16 mouse cellular contexts compared by ENCODE assay signal in the genomic region with DNA sequence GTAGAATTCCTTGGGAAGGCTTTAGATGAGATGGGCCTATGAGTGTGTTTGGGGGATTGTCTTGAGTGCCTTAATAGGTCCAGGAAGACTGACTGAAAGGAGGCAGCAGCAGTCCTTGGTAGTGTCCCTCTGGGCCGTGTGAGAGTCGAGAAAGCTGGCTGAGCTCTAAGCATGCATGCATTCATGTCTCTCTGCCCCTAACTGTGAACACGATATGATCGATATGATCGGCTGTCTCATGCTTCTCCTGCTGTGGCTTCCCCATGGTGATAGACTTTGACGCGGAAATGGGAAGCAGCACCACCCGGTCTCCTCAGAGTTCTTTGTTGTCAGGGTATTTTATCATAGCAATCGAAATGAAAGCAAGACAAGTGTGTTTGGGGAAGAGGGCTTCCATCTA.
DNase-seq lines count a peak whose midpoint lies in the region; ATAC-seq and TF ChIP-seq lines count a peak whose summit lies in the region.
"Had no signal": no experiment of that assay in that cellular context is flagged by ENCODE, and none has a peak within 500 bp of the region (broad histone marks: within the 10 kb centered on the region; RNA-seq: fewer than 3 reads in every experiment).

No protein-coding gene starts in this region.

- ATAC-seq in midbrain, postnatal 0 days (ENCODE audit: low FRiP score), result no peak
- ATAC-seq in midbrain, embryonic 16.5 days, result no peak
- ATAC-seq in granulocyte monocyte progenitor cell, adult 5-6 weeks (replicated peaks; ENCODE audit: poor library complexity, severe bottlenecking), result peak; percentile 70
- ATAC-seq in liver, embryonic 15.5 days (ENCODE audit: insufficient read depth), result peak; percentile 62
- ATAC-seq: CD4-positive, CD25-positive, alpha-beta regulatory T cell, adult 4 months; forebrain, embryonic 15.5 days; midbrain, embryonic 15.5 days had no signal

- no peaks in the 10 kb centered on the region for H3K27me3 ChIP-seq in midbrain, postnatal 0 days (ENCODE audit: insufficient read depth, low read length)
- H3K27me3 ChIP-seq in midbrain, embryonic 16.5 days (ENCODE audit: control insufficient read depth, insufficient read depth, low read depth, low read length), result no peaks in the 10 kb centered on the region
- no peaks in the 10 kb centered on the region for H3K27me3 ChIP-seq in liver, embryonic 15.5 days
- H3K27me3 ChIP-seq: forebrain, embryonic 15.5 days; limb, embryonic 15.5 days; midbrain, embryonic 15.5 days had no signal

- no peak overlapping the region for H3K9ac ChIP-seq in midbrain, postnatal 0 days (replicated peaks; ENCODE audit: low read length, poor library complexity, severe bottlenecking)
- H3K9ac ChIP-seq in midbrain, embryonic 16.5 days (ENCODE audit: low read depth, low read length), result no peak overlapping the region
- peak overlapping the region; percentile 43 for H3K9ac ChIP-seq in liver, embryonic 15.5 days
- H3K9ac ChIP-seq: forebrain, embryonic 15.5 days; limb, embryonic 15.5 days; midbrain, embryonic 15.5 days had no signal

- no peak overlapping the region for H3K4me2 ChIP-seq in midbrain, postnatal 0 days (ENCODE audit: low read depth, low read length, poor library complexity, severe bottlenecking)
- no peak overlapping the region for H3K4me2 ChIP-seq in midbrain, embryonic 16.5 days (ENCODE audit: low read length)
- peak overlapping the region; percentile 65 for H3K4me2 ChIP-seq in liver, embryonic 15.5 days
- H3K4me2 ChIP-seq: forebrain, embryonic 15.5 days; limb, embryonic 15.5 days; midbrain, embryonic 15.5 days had no signal

- H3K4me3 ChIP-seq in midbrain, postnatal 0 days (ENCODE audit: low read depth, low read length), result no peak overlapping the region
- H3K4me3 ChIP-seq in midbrain, embryonic 16.5 days (ENCODE audit: low read depth, low read length), result no peak overlapping the region
- peak overlapping the region; percentile 15 for H3K4me3 ChIP-seq in liver, embryonic 15.5 days (replicated peaks)
- H3K4me3 ChIP-seq: forebrain, embryonic 15.5 days; limb, embryonic 15.5 days; midbrain, embryonic 15.5 days had no signal

- peak; percentile 31 for DNase-seq in midbrain, postnatal 0 days (ENCODE audit: low spot score)
- DNase-seq in urinary bladder, adult 18-20 months (ENCODE audit: low spot score in 2 of 2), result no peak
- no peak for DNase-seq in spleen, adult 12 weeks (ENCODE audit: low spot score)
- DNase-seq in thymus, postnatal 0 days (ENCODE audit: low spot score), result no peak
- DNase-seq: cerebellum, adult 11 months; heart, postnatal 10 days; lung, postnatal 4 days; right cerebral cortex, postnatal 25 days; thymus, adult 18-20 months had no signal

- H3K4me1 ChIP-seq in midbrain, postnatal 0 days (ENCODE audit: insufficient read depth, low read length), result peaks cover 6% of the 10 kb centered on the region; the same call in 1 of the 2 replicates
- peaks cover 5% of the 10 kb centered on the region for H3K4me1 ChIP-seq in midbrain, embryonic 16.5 days (ENCODE audit: control insufficient read depth, insufficient read depth, low read length)
- H3K4me1 ChIP-seq in liver, embryonic 15.5 days (replicated peaks), result peaks cover 61% of the 10 kb centered on the region
- H3K4me1 ChIP-seq: limb, embryonic 15.5 days had no signal

- TF ChIP-seq CTCF in midbrain, postnatal 0 days (IDR thresholded peaks at IDR 0.05), result no peak

- WGBS in midbrain, postnatal 0 days, result 62% methylated on average over 9 of the region's 9 CpGs
- WGBS in midbrain, embryonic 16.5 days, result 61% methylated on average over 9 of the region's 9 CpGs
- WGBS in liver, embryonic 15.5 days (ENCODE audit: insufficient replicate concordance), result 17% methylated on average over 9 of the region's 9 CpGs

- no peaks in the 10 kb centered on the region for H3K36me3 ChIP-seq in midbrain, postnatal 0 days (ENCODE audit: insufficient read depth, low read length)
- no peaks in the 10 kb centered on the region for H3K36me3 ChIP-seq in midbrain, embryonic 16.5 days (ENCODE audit: control insufficient read depth, insufficient read depth, low read length)
- no peaks in the 10 kb centered on the region for H3K36me3 ChIP-seq in liver, embryonic 15.5 days (replicated peaks)
- H3K36me3 ChIP-seq: forebrain, embryonic 15.5 days; limb, embryonic 15.5 days; midbrain, embryonic 15.5 days had no signal

- no peak overlapping the region for H3K27ac ChIP-seq in midbrain, postnatal 0 days (ENCODE audit: low read depth, low read length)
- H3K27ac ChIP-seq in midbrain, embryonic 16.5 days (ENCODE audit: low read length), result no peak overlapping the region
- H3K27ac ChIP-seq in liver, embryonic 15.5 days (replicated peaks), result peak overlapping the region; percentile 94
- H3K27ac ChIP-seq: forebrain, embryonic 15.5 days; limb, embryonic 15.5 days; midbrain, embryonic 15.5 days had no signal

- no peaks in the 10 kb centered on the region for H3K9me3 ChIP-seq in midbrain, postnatal 0 days (ENCODE audit: low read length)
- no peaks in the 10 kb centered on the region for H3K9me3 ChIP-seq in midbrain, embryonic 16.5 days (replicated peaks; ENCODE audit: control insufficient read depth, low read length, poor library complexity, severe bottlenecking)
- no peaks in the 10 kb centered on the region for H3K9me3 ChIP-seq in liver, embryonic 15.5 days (replicated peaks)
- H3K9me3 ChIP-seq: forebrain, embryonic 15.5 days; limb, embryonic 15.5 days; midbrain, embryonic 15.5 days had no signal

Comparison
In these comparisons a context has a peak if more than half of its experiments do, and no peak if none do; other contexts are left out.
1. ATAC-seq: peak in granulocyte monocyte progenitor cell, adult 5-6 weeks (single experiment) and liver, embryonic 15.5 days (single experiment); none in midbrain, postnatal 0 days (single experiment) and midbrain, embryonic 16.5 days (single experiment).